Mouse (Mus musculus) liver, postnatal 0 days (tissue): ENCODE data around the gene Rasgef1b. TPM values are rescaled to one million over a fixed set of nuclear protein-coding genes. Genes with fewer than 3 reads are reported as not detected.

Source experiments
- ATAC-seq: fragments of 200-750 bp; cut with Nextera tagmentation; 2 replicates; pipeline ENCODE4 v1.8.0; 2017; ENCODE audit warnings: mild to moderate bottlenecking, moderate library complexity
- DNase-seq: peaks from one replicate; pipeline ENCODE4 v3.0.0-alpha.2; 2016
- H3K27ac ChIP-seq: fragments of 300-500 bp; sonication (generic); 2 replicates; pipeline ENCODE4 v1.5.1; 2014; ENCODE audit warnings: antibody characterized with exemption, moderate library complexity, mild to moderate bottlenecking, low read depth
- H3K27me3 ChIP-seq: fragments of 300-500 bp; sonication (generic); 2 replicates; pipeline ENCODE4 v1.6.1; 2014; ENCODE audit warnings: low read length, control low read depth, mixed read lengths; ENCODE audit not compliant: insufficient read depth
- H3K36me3 ChIP-seq: fragments of 300-500 bp; sonication (generic); replicated peaks from 2 replicates; pipeline ENCODE4 v1.6.1; 2014; ENCODE audit warnings: mild to moderate bottlenecking, control low read depth, low read length, moderate library complexity, mixed read lengths; ENCODE audit not compliant: insufficient read depth
- H3K4me1 ChIP-seq: fragments of 300-500 bp; sonication (generic); 2 replicates; pipeline ENCODE4 v1.6.1; 2014; ENCODE audit warnings: antibody characterized with exemption, mild to moderate bottlenecking, control low read depth; ENCODE audit not compliant: insufficient read depth
- H3K4me2 ChIP-seq: fragments of 300-500 bp; sonication (generic); 2 replicates; pipeline ENCODE4 v1.6.1; 2014; ENCODE audit warnings: low read depth, mild to moderate bottlenecking, low read length, moderate library complexity, mixed read lengths
- H3K4me3 ChIP-seq: fragments of 300-500 bp; sonication (generic); 2 replicates; pipeline ENCODE4 v1.5.1; 2014; ENCODE audit warnings: low read depth, low read length
- H3K9ac ChIP-seq: fragments of 300-500 bp; sonication (generic); replicated peaks from 2 replicates; pipeline ENCODE4 v1.6.1; 2014; ENCODE audit warnings: mild to moderate bottlenecking, moderate library complexity
- H3K9me3 ChIP-seq: fragments of 300-500 bp; sonication (generic); 2 replicates; pipeline ENCODE4 v1.6.1; 2016; ENCODE audit warnings: mild to moderate bottlenecking, control low read depth, low read length, mixed read lengths
- CTCF ChIP-seq: sonication (generic); IDR thresholded peaks from 2 replicates; pipeline ENCODE4 v1.5.1; 2016; ENCODE audit warnings: antibody characterized with exemption, low read depth
- EP300 ChIP-seq: IDR thresholded peaks from 2 replicates; pipeline ENCODE4 v1.6.1; 2016; ENCODE audit warnings: antibody characterized with exemption, low read depth, mild to moderate bottlenecking
- WGBS: fragments of 180-500 bp; shearing (Covaris S2); extraction: QIAGEN DNeasy Blood & Tissue Kit; methylation state at CpG from one replicate; pipeline ENCODE4 v1.1.7; 2014; ENCODE audit not compliant: insufficient replicate concordance; 5-methylcytosine and 5-hydroxymethylcytosine counted together
- polyA plus RNA-seq: library from polyadenylated mRNA; unstranded; fragments of >200 nt; fragmentation: Nextera tagmentation; extraction: Ambion mirVana; gene quantifications from 2 replicates; pipeline ENCODE4 v1.2.1, GENCODE M21; 2015

The Rasgef1b gene
- polyA plus RNA-seq, 1 experiment from 2014 or later = 11.8 TPM

DNA sequence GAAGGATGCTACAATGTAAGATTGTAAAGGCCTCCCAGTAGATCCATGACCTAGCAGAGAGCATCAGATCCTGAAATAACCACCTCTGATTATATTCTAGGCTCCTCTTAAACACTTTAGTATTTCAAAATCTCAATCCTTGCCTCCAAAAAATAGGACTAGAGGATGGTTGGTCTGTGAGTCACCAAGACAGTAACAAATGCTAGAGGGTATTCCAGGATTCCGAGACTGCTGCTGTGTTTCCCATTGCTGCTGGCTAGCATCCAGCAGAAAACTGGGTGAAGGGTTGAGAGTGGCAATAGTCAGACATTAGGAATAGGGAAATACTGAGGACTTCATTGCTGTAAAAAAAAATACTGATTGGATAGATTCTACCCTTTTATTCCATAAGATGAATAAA, 457.3 kb downstream of the Rasgef1b start:
- Histone ChIP-seq H3K9me3 (no peaks in the 10 kb centered on the region), H3K4me3 (no peak overlapping the region), H3K9ac (no peak overlapping the region), H3K4me1 (peaks cover 13% of the 10 kb centered on the region), H3K4me2 (no peak overlapping the region), H3K27me3 (no peaks in the 10 kb centered on the region), H3K36me3 (no peaks in the 10 kb centered on the region), H3K27ac (no peak overlapping the region)
- WGBS = 50% methylated on average over 1 of the region's 1 CpGs
- DNase-seq = peak; percentile 59
- no peak for TF ChIP-seq CTCF
- no peak for TF ChIP-seq EP300
- ATAC-seq = peak; percentile 44; the same call in 1 of the 2 replicates

DNA sequence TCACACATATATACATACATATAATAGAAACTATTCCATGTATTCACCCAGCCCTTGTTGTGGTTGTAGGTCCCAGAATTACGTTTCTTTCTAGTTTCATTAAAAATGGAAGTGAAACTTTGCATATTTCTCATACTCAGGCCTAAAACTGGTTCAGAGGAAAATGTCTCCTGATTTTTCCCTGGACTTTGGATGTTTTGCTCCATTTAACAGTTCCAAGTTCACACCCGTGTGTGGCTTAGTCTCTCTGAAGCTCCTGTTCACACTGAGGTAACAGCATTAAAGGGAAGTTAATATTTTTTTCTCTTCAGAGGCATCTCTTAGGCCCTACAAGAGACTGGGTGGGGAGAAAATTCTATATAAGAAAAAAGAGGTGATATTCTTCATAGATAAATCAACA, 459.7 kb downstream of the Rasgef1b start:
- no peak overlapping the region for H3K27ac ChIP-seq
- no peak overlapping the region for H3K9ac ChIP-seq
- no peak for ATAC-seq
- no peak overlapping the region for H3K4me3 ChIP-seq
- TF ChIP-seq CTCF = no peak
- no peak for TF ChIP-seq EP300
- 47% methylated on average over 2 of the region's 2 CpGs for WGBS
- peaks cover 13% of the 10 kb centered on the region for H3K4me1 ChIP-seq
- no peaks in the 10 kb centered on the region for H3K27me3 ChIP-seq
- H3K4me2 ChIP-seq = no peak overlapping the region
- H3K36me3 ChIP-seq = no peaks in the 10 kb centered on the region
- no peaks in the 10 kb centered on the region for H3K9me3 ChIP-seq
- no peak for DNase-seq

DNA sequence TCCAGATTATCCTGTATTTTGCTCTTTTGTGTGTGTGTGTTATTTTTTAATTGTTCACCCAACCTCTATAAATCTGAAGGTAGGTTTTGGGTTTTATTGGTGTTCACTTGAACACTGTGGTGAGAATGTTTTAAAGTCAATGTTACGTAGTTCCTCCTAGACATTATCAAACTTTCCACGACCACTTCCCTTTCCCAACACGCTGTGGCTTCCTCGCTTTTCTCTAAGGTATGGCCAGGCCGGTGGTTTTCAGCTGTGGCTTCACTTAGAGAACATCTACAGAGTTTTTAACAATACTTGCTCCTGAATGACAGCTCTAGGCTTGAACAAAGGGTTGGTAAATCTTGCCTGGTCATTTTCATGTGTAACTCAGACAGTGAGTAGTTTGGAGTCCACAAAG, 461.5 kb downstream of the Rasgef1b start:
- DNase-seq (no peak), ATAC-seq (no peak)
- no peak overlapping the region for H3K4me2 ChIP-seq
- H3K36me3 ChIP-seq = no peaks in the 10 kb centered on the region
- H3K9ac ChIP-seq = no peak overlapping the region
- no peak overlapping the region for H3K4me3 ChIP-seq
- H3K27ac ChIP-seq = no peak overlapping the region
- no peak for TF ChIP-seq CTCF
- no peak for TF ChIP-seq EP300
- H3K4me1 ChIP-seq = peaks cover 13% of the 10 kb centered on the region
- H3K27me3 ChIP-seq = no peaks in the 10 kb centered on the region
- 34% methylated on average over 5 of the region's 5 CpGs for WGBS
- H3K9me3 ChIP-seq = no peaks in the 10 kb centered on the region

DNA sequence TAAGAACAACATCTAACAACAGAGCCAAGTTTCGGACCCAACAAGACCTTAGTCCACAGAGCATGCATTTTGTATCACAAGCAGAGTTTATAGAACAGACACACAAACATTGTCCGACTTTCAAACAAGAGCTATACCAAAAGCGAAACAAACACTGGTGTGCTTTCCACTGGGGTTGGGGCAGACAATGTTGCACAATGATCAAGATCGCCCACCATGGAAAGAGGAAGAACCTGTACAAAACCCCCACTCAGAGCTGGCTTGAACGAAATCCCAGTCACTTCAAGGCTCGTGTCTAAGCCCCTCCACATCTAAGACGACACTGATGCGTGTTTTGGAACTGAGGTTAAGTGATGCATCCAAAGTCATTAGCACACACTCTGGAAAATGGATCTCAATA, 462.6 kb downstream of the Rasgef1b start:
- H3K36me3 ChIP-seq = no peaks in the 10 kb centered on the region
- no peak for DNase-seq
- H3K9me3 ChIP-seq = no peaks in the 10 kb centered on the region
- H3K4me2 ChIP-seq = no peak overlapping the region
- H3K27ac ChIP-seq = no peak overlapping the region
- ATAC-seq = no peak
- TF ChIP-seq EP300 (no peak), CTCF (no peak)
- 52% methylated on average over 8 of the region's 8 CpGs for WGBS
- no peak overlapping the region for H3K4me3 ChIP-seq
- no peak overlapping the region for H3K9ac ChIP-seq
- no peaks in the 10 kb centered on the region for H3K27me3 ChIP-seq
- peaks cover 9% of the 10 kb centered on the region for H3K4me1 ChIP-seq

DNA sequence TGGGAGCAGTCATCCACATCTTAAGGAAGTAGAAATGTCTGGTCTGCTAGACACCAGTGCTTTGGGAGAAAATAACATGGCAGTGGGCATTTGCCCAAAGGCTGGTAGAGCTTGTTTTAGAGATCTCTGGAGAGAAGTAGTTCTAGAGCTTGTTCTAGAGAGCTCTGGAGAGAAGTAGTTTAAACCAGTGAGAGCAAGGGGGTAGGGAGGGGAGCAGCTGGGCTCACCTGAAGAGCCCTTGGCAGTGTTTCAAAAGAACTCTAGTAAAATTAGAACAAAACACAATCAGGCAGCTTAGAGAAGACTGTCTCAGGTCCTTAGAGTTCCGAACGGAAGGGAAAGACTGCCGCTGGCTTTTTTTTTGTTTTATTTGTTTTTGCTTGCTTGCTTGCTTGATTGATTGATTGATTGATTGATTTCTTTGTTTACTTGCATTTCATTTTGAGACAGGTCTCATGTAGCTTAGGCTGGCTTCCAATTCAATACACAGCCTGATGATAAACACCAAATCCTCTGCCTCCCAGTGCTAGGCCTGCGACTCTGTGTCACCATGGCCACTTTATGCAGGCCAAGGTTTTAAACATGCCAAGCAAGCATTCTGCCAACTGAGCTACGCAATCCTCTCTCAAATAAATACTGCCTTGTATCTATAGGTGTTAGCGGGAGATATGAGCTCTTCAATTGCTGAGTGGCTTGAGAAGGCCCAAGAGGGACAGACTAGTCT, 466.5 kb downstream of the Rasgef1b start:
- ATAC-seq = no peak
- H3K4me2 ChIP-seq = 0 out of 2 replicates have a peak overlapping the region, but pooled peaks have one; percentile 22
- no peak overlapping the region for H3K27ac ChIP-seq
- H3K9ac ChIP-seq = no peak overlapping the region
- no peaks in the 10 kb centered on the region for H3K4me1 ChIP-seq
- no peaks in the 10 kb centered on the region for H3K36me3 ChIP-seq
- 67% methylated on average over 6 of the region's 6 CpGs for WGBS
- TF ChIP-seq CTCF = no peak
- TF ChIP-seq EP300 = no peak
- no peaks in the 10 kb centered on the region for H3K9me3 ChIP-seq
- no peaks in the 10 kb centered on the region for H3K27me3 ChIP-seq
- H3K4me3 ChIP-seq = no peak overlapping the region
- no peak for DNase-seq

DNA sequence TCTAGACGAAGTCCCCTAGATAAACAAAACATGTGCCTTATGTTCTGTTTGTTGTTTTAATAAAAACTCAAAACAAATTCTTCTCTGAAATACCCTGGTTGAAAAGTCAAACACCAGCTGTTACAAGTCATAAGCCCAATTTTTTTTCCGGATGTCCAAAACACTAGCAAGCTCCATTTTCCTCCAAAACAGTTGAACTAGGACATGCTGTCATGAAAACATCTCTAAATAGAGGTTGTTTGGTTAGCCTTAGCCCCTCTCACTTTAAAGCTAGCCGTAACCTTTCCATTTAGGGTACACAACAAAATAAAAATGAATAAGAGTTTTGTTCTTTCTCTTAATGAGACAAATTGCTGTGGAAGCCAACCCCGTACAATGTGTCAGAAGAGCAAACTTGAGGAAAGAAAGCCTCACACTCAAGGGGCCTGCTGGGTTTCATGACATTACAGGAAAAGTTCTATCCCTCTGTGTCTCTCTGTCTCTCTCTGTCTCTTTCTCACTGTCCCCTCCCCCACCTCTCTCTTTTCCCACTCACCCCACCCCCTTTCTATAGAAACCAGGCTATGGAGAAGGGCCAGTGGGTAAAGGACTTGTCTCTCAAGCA, 467.6 kb downstream of the Rasgef1b start:
- ATAC-seq (no peak), DNase-seq (no peak)
- TF ChIP-seq EP300 = no peak
- no peak for TF ChIP-seq CTCF
- no peak overlapping the region for H3K9ac ChIP-seq
- H3K27me3 ChIP-seq = no peaks in the 10 kb centered on the region
- no peak overlapping the region for H3K4me2 ChIP-seq
- no peak overlapping the region for H3K4me3 ChIP-seq
- WGBS = 81% methylated on average over 4 of the region's 4 CpGs
- no peaks in the 10 kb centered on the region for H3K36me3 ChIP-seq
- no peak overlapping the region for H3K27ac ChIP-seq
- H3K9me3 ChIP-seq = no peaks in the 10 kb centered on the region
- H3K4me1 ChIP-seq = no peaks in the 10 kb centered on the region
